Mouse (Mus musculus): ENCODE results near the gene St3gal3. TPM values are rescaled to one million over a fixed set of nuclear protein-coding genes. Genes with fewer than 3 reads are reported as not detected.

Gene St3gal3
- total and polyA plus RNA-seq, 2 experiments from 2014 or later: 11.8 to 50.9 TPM

DNA sequence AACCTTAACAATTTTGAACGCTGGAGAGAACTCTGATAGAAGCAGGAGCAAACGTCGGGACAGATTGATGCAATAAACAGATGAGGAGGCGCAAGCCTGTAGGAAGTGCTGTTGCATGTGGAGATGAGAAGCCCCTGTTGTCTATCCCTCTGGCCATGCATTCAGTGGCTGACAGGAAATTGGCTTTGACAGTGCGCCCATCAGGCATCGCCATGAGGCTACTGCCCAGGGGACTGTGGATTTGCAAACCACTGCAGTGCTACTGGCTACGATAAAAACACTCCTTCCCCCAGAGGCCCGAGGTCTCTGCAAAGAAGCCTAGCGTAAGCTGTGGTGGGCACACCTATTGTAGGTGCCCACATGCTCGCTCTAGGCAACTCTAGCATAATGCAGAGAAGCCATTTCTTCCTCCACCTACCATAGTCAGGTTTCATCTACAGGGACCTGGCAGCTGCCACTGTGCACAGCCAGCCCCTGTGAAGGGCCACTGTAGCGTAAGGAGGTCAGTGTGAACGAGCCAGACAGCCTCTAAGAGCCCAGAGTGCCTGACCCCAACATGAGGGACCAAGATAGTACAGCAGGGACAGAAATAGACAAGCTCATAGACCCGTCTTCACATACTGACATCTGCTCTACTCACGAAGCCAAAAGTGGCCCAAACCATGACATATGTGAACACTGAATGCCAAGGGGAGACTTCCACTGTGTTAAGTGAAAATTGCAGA, 15.4 kb upstream of the St3gal3 start:
- DNase-seq (ENCODE audit: low spot score): peak; percentile 51
- no peak overlapping the region for H3K9ac ChIP-seq (replicated peaks; ENCODE audit: low read length)
- 65% methylated on average over 14 of the region's 14 CpGs for WGBS
- no peak overlapping the region for H3K4me2 ChIP-seq (ENCODE audit: low read depth, low read length)
- H3K27ac ChIP-seq: peak overlapping the region; percentile 66
- H3K27me3 ChIP-seq (ENCODE audit: insufficient read depth, low read length): no peaks in the 10 kb centered on the region
- no peak overlapping the region for H3K4me3 ChIP-seq (ENCODE audit: low read length)
- no peaks in the 10 kb centered on the region for H3K4me1 ChIP-seq (ENCODE audit: insufficient read depth, low read length)
- peak; percentile 57; the same call in 1 of the 2 replicates for ATAC-seq
- TF ChIP-seq CTCF (IDR thresholded peaks at IDR 0.05; ENCODE audit: low read depth): no peak
- no peaks in the 10 kb centered on the region for H3K9me3 ChIP-seq (ENCODE audit: low read length)
- H3K36me3 ChIP-seq (ENCODE audit: insufficient read depth, low read length): peaks cover 75% of the 10 kb centered on the region

GRCm38 (mm10) chr4:118149055-118149576, 14.4 kb upstream of the St3gal3 start:
- TF ChIP-seq CTCF (IDR thresholded peaks at IDR 0.05; ENCODE audit: low read depth): no peak
- Histone ChIP-seq H3K9me3 (ENCODE audit: low read length) (no peaks in the 10 kb centered on the region), H3K27me3 (ENCODE audit: insufficient read depth, low read length) (no peaks in the 10 kb centered on the region), H3K4me2 (ENCODE audit: low read depth, low read length) (no peak overlapping the region), H3K4me1 (ENCODE audit: insufficient read depth, low read length) (no peaks in the 10 kb centered on the region), H3K27ac (no peak overlapping the region), H3K4me3 (ENCODE audit: low read length) (no peak overlapping the region), H3K9ac (replicated peaks; ENCODE audit: low read length) (no peak overlapping the region), H3K36me3 (ENCODE audit: insufficient read depth, low read length) (peaks cover 76% of the 10 kb centered on the region)
- DNase-seq (ENCODE audit: low spot score) (no peak), ATAC-seq (no peak)
- WGBS: 85% methylated on average over 10 of the region's 10 CpGs

GRCm38 (mm10) chr4:118148317-118148687, 13.6 kb upstream of the St3gal3 start:
- Histone ChIP-seq H3K4me2 (ENCODE audit: low read depth, low read length) (no peak overlapping the region), H3K4me3 (ENCODE audit: low read length) (no peak overlapping the region), H3K27ac (peak overlapping the region; percentile 16; the same call in 1 of the 2 replicates), H3K36me3 (ENCODE audit: insufficient read depth, low read length) (peaks cover 78% of the 10 kb centered on the region), H3K27me3 (ENCODE audit: insufficient read depth, low read length) (no peaks in the 10 kb centered on the region), H3K9ac (replicated peaks; ENCODE audit: low read length) (no peak overlapping the region), H3K4me1 (ENCODE audit: insufficient read depth, low read length) (no peaks in the 10 kb centered on the region), H3K9me3 (ENCODE audit: low read length) (no peaks in the 10 kb centered on the region)
- no peak for DNase-seq (ENCODE audit: low spot score)
- WGBS: 87% methylated on average over 10 of the region's 10 CpGs
- TF ChIP-seq CTCF (IDR thresholded peaks at IDR 0.05; ENCODE audit: low read depth): no peak
- no peak for ATAC-seq

GRCm38 (mm10) chr4:118147547-118148316, 13.0 kb upstream of the St3gal3 start:
- ATAC-seq: peak; percentile 64
- Histone ChIP-seq H3K4me1 (ENCODE audit: insufficient read depth, low read length) (no peaks in the 10 kb centered on the region), H3K4me2 (ENCODE audit: low read depth, low read length) (no peak overlapping the region), H3K36me3 (ENCODE audit: insufficient read depth, low read length) (peaks cover 78% of the 10 kb centered on the region), H3K9me3 (ENCODE audit: low read length) (no peaks in the 10 kb centered on the region), H3K27me3 (ENCODE audit: insufficient read depth, low read length) (no peaks in the 10 kb centered on the region), H3K27ac (peak overlapping the region; percentile 16; the same call in 1 of the 2 replicates), H3K4me3 (ENCODE audit: low read length) (no peak overlapping the region), H3K9ac (replicated peaks; ENCODE audit: low read length) (no peak overlapping the region)
- 72% methylated on average over 19 of the region's 19 CpGs for WGBS
- no peak for TF ChIP-seq CTCF (IDR thresholded peaks at IDR 0.05; ENCODE audit: low read depth)
- peak; percentile 52 for DNase-seq (ENCODE audit: low spot score)

GRCm38 (mm10) chr4:118147090-118147489, 12.4 kb upstream of the St3gal3 start:
- no peaks in the 10 kb centered on the region for H3K9me3 ChIP-seq (ENCODE audit: low read length)
- DNase-seq (ENCODE audit: low spot score) (peak; percentile 12), ATAC-seq (peak; percentile 25; the same call in 1 of the 2 replicates)
- H3K4me1 ChIP-seq (ENCODE audit: insufficient read depth, low read length): no peaks in the 10 kb centered on the region
- no peak overlapping the region for H3K9ac ChIP-seq (replicated peaks; ENCODE audit: low read length)
- H3K4me3 ChIP-seq (ENCODE audit: low read length): no peak overlapping the region
- no peak for TF ChIP-seq CTCF (IDR thresholded peaks at IDR 0.05; ENCODE audit: low read depth)
- H3K27ac ChIP-seq: 0 out of 2 replicates have a peak overlapping the region, but pooled peaks have one; percentile 16
- peaks cover 79% of the 10 kb centered on the region for H3K36me3 ChIP-seq (ENCODE audit: insufficient read depth, low read length)
- no peak overlapping the region for H3K4me2 ChIP-seq (ENCODE audit: low read depth, low read length)
- H3K27me3 ChIP-seq (ENCODE audit: insufficient read depth, low read length): no peaks in the 10 kb centered on the region
- WGBS: 75% methylated on average over 10 of the region's 10 CpGs

DNA sequence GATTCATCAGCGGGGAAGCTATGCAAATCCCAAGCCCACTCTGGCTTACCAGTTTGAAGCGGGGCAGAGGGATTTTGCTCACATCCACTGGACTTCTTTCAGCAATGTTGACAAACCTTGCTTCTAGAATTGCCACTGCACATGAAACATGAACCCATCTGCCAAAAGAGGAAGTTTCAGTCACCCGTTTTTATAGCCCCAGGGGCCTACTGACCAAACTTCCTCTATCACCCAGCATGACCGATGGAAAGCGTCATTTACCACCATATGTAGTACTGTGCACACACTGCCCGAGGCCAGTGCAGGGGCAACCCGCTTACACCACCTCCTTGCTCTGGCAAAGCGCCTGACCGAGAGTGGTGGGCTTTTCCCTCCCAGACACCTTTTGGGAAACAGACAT, 9.6 kb upstream of the St3gal3 start:
- H3K4me2 ChIP-seq (ENCODE audit: low read depth, low read length): no peak overlapping the region
- no peaks in the 10 kb centered on the region for H3K27me3 ChIP-seq (ENCODE audit: insufficient read depth, low read length)
- no peak overlapping the region for H3K4me3 ChIP-seq (ENCODE audit: low read length)
- ATAC-seq (no peak), DNase-seq (ENCODE audit: low spot score) (no peak)
- 88% methylated on average over 9 of the region's 9 CpGs for WGBS
- peaks cover 77% of the 10 kb centered on the region for H3K36me3 ChIP-seq (ENCODE audit: insufficient read depth, low read length)
- no peak overlapping the region for H3K9ac ChIP-seq (replicated peaks; ENCODE audit: low read length)
- no peak overlapping the region for H3K27ac ChIP-seq
- no peak for TF ChIP-seq CTCF (IDR thresholded peaks at IDR 0.05; ENCODE audit: low read depth)
- no peaks in the 10 kb centered on the region for H3K4me1 ChIP-seq (ENCODE audit: insufficient read depth, low read length)
- H3K9me3 ChIP-seq (ENCODE audit: low read length): no peaks in the 10 kb centered on the region

All from hindbrain, postnatal 0 days (tissue).